ENCODE assay signal across 23 mouse cellular contexts in genomic region chr2:52839868-52840267, GRCm38 (mm10). TPM values are rescaled to one million over a fixed set of nuclear protein-coding genes. Genes with fewer than 3 reads are reported as not detected.
DNase-seq lines count a peak whose midpoint lies in the region; ATAC-seq and TF ChIP-seq lines count a peak whose summit lies in the region.
"Had no signal": no experiment of that assay in that cellular context is flagged by ENCODE, and none has a peak within 500 bp of the region (broad histone marks: within the 10 kb centered on the region; RNA-seq: fewer than 3 reads in every experiment).

No protein-coding gene starts in this region.

- 69% methylated on average over 3 of the region's 3 CpGs for WGBS in forebrain, embryonic 13.5 days
- WGBS in forebrain, embryonic 10.5 days, result 88% methylated on average over 3 of the region's 3 CpGs
- 72% methylated on average over 3 of the region's 3 CpGs for WGBS in hindbrain, embryonic 14.5 days
- WGBS in hindbrain, embryonic 12.5 days, result 89% methylated on average over 3 of the region's 3 CpGs
- 71% methylated on average over 3 of the region's 3 CpGs for WGBS in midbrain, embryonic 15.5 days
- WGBS in midbrain, embryonic 16.5 days, result 72% methylated on average over 3 of the region's 3 CpGs
- 54% methylated on average over 3 of the region's 3 CpGs for WGBS in forebrain, postnatal 0 days

- no peak overlapping the region for H3K9ac ChIP-seq in forebrain, embryonic 13.5 days
- no peak overlapping the region for H3K9ac ChIP-seq in hindbrain, embryonic 14.5 days
- no peak overlapping the region for H3K9ac ChIP-seq in hindbrain, embryonic 12.5 days
- H3K9ac ChIP-seq in midbrain, embryonic 15.5 days, result no peak overlapping the region
- no peak overlapping the region for H3K9ac ChIP-seq in midbrain, embryonic 16.5 days (ENCODE audit: low read depth, low read length)
- H3K9ac ChIP-seq in forebrain, postnatal 0 days, result no peak overlapping the region
- H3K9ac ChIP-seq: embryonic facial prominence, embryonic 13.5 days; heart, embryonic 15.5 days; hindbrain, embryonic 13.5 days had no signal

- H3K9me3 ChIP-seq in forebrain, embryonic 13.5 days (replicated peaks), result no peaks in the 10 kb centered on the region
- no peaks in the 10 kb centered on the region for H3K9me3 ChIP-seq in forebrain, embryonic 10.5 days
- H3K9me3 ChIP-seq in hindbrain, embryonic 14.5 days (ENCODE audit: control insufficient read depth, low read length), result no peaks in the 10 kb centered on the region
- no peaks in the 10 kb centered on the region for H3K9me3 ChIP-seq in hindbrain, embryonic 12.5 days (replicated peaks)
- H3K9me3 ChIP-seq in midbrain, embryonic 15.5 days, result no peaks in the 10 kb centered on the region
- H3K9me3 ChIP-seq in midbrain, embryonic 16.5 days (replicated peaks; ENCODE audit: control insufficient read depth, low read length, poor library complexity, severe bottlenecking), result no peaks in the 10 kb centered on the region
- no peaks in the 10 kb centered on the region for H3K9me3 ChIP-seq in forebrain, postnatal 0 days (ENCODE audit: low read length)
- H3K9me3 ChIP-seq: embryonic facial prominence, embryonic 13.5 days; heart, embryonic 15.5 days; hindbrain, embryonic 13.5 days had no signal

- H3K36me3 ChIP-seq in forebrain, embryonic 13.5 days (ENCODE audit: poor library complexity, severe bottlenecking), result no peaks in the 10 kb centered on the region
- no peaks in the 10 kb centered on the region for H3K36me3 ChIP-seq in forebrain, embryonic 10.5 days (replicated peaks)
- H3K36me3 ChIP-seq in hindbrain, embryonic 14.5 days (replicated peaks; ENCODE audit: control insufficient read depth, insufficient read depth), result no peaks in the 10 kb centered on the region
- no peaks in the 10 kb centered on the region for H3K36me3 ChIP-seq in hindbrain, embryonic 12.5 days
- H3K36me3 ChIP-seq in midbrain, embryonic 15.5 days (replicated peaks), result no peaks in the 10 kb centered on the region
- H3K36me3 ChIP-seq in midbrain, embryonic 16.5 days (ENCODE audit: control insufficient read depth, insufficient read depth, low read length), result no peaks in the 10 kb centered on the region
- H3K36me3 ChIP-seq in forebrain, postnatal 0 days (ENCODE audit: insufficient read depth), result no peaks in the 10 kb centered on the region
- H3K36me3 ChIP-seq: embryonic facial prominence, embryonic 13.5 days; heart, embryonic 15.5 days; hindbrain, embryonic 13.5 days had no signal

- H3K4me3 ChIP-seq in forebrain, embryonic 13.5 days, result no peak overlapping the region
- H3K4me3 ChIP-seq in forebrain, embryonic 10.5 days, result no peak overlapping the region
- H3K4me3 ChIP-seq in hindbrain, embryonic 14.5 days (replicated peaks; ENCODE audit: low read length), result no peak overlapping the region
- no peak overlapping the region for H3K4me3 ChIP-seq in hindbrain, embryonic 12.5 days
- H3K4me3 ChIP-seq in midbrain, embryonic 15.5 days, result no peak overlapping the region
- no peak overlapping the region for H3K4me3 ChIP-seq in midbrain, embryonic 16.5 days (ENCODE audit: low read depth, low read length)
- no peak overlapping the region for H3K4me3 ChIP-seq in forebrain, postnatal 0 days (ENCODE audit: low read depth, low read length)
- H3K4me3 ChIP-seq: embryonic facial prominence, embryonic 13.5 days; heart, adult 2 months; heart, embryonic 15.5 days; hindbrain, embryonic 13.5 days had no signal

- no peak overlapping the region for H3K27ac ChIP-seq in forebrain, embryonic 13.5 days
- H3K27ac ChIP-seq in forebrain, embryonic 10.5 days, result no peak overlapping the region
- no peak overlapping the region for H3K27ac ChIP-seq in hindbrain, embryonic 14.5 days
- H3K27ac ChIP-seq in hindbrain, embryonic 12.5 days, result no peak overlapping the region
- H3K27ac ChIP-seq in midbrain, embryonic 15.5 days, result no peak overlapping the region
- H3K27ac ChIP-seq in midbrain, embryonic 16.5 days (ENCODE audit: low read length), result no peak overlapping the region
- no peak overlapping the region for H3K27ac ChIP-seq in forebrain, postnatal 0 days (ENCODE audit: low read depth, low read length)
- H3K27ac ChIP-seq: embryonic facial prominence, embryonic 13.5 days; heart, adult 2 months; heart, embryonic 15.5 days; hindbrain, embryonic 13.5 days had no signal

- ATAC-seq in forebrain, embryonic 13.5 days, result peak; percentile 48
- ATAC-seq in hindbrain, embryonic 14.5 days (ENCODE audit: low FRiP score), result peak; percentile 31; the same call in 1 of the 2 replicates
- no peak for ATAC-seq in hindbrain, embryonic 12.5 days (ENCODE audit: low FRiP score)
- ATAC-seq in midbrain, embryonic 15.5 days (replicated peaks), result 0 out of 2 replicates have a peak, but pooled peaks have one; percentile 9
- no peak for ATAC-seq in midbrain, embryonic 16.5 days
- ATAC-seq in forebrain, postnatal 0 days, result peak; percentile 61; the same call in 1 of the 2 replicates
- ATAC-seq: activated CD4-positive, CD25-positive, alpha-beta regulatory T cell, adult 4 months; inflammation-experienced regulatory T-cells, adult 6 months; intestine, postnatal 0 days; Patski had no signal

- H3K4me2 ChIP-seq in forebrain, embryonic 13.5 days, result no peak overlapping the region
- no peak overlapping the region for H3K4me2 ChIP-seq in hindbrain, embryonic 14.5 days (replicated peaks)
- no peak overlapping the region for H3K4me2 ChIP-seq in hindbrain, embryonic 12.5 days (replicated peaks)
- no peak overlapping the region for H3K4me2 ChIP-seq in midbrain, embryonic 15.5 days
- H3K4me2 ChIP-seq in midbrain, embryonic 16.5 days (ENCODE audit: low read length), result no peak overlapping the region
- no peak overlapping the region for H3K4me2 ChIP-seq in forebrain, postnatal 0 days (ENCODE audit: low read depth)
- H3K4me2 ChIP-seq: embryonic facial prominence, embryonic 13.5 days; heart, embryonic 11.5 days; heart, embryonic 15.5 days; hindbrain, embryonic 13.5 days had no signal

- TF ChIP-seq CTCF in forebrain, postnatal 0 days (IDR thresholded peaks at IDR 0.05; ENCODE audit: low read depth), result no peak

- peaks cover under 1% of the 10 kb centered on the region; the same call in 1 of the 2 replicates for H3K27me3 ChIP-seq in forebrain, embryonic 13.5 days
- 0 out of 2 replicates have a peak, but pooled peaks cover 7% of the 10 kb centered on the region for H3K27me3 ChIP-seq in forebrain, embryonic 10.5 days (ENCODE audit: poor library complexity, severe bottlenecking)
- H3K27me3 ChIP-seq in hindbrain, embryonic 14.5 days (ENCODE audit: control insufficient read depth, insufficient read depth, low read length), result no peaks in the 10 kb centered on the region
- H3K27me3 ChIP-seq in hindbrain, embryonic 12.5 days, result no peaks in the 10 kb centered on the region
- H3K27me3 ChIP-seq in midbrain, embryonic 15.5 days (replicated peaks), result no peaks in the 10 kb centered on the region
- no peaks in the 10 kb centered on the region for H3K27me3 ChIP-seq in midbrain, embryonic 16.5 days (ENCODE audit: control insufficient read depth, insufficient read depth, low read depth, low read length)
- H3K27me3 ChIP-seq in forebrain, postnatal 0 days (ENCODE audit: insufficient read depth, low read length), result no peaks in the 10 kb centered on the region
- H3K27me3 ChIP-seq: CH12.LX; embryonic facial prominence, embryonic 13.5 days; heart, embryonic 15.5 days; hindbrain, embryonic 13.5 days; Patski had no signal

- DNase-seq in forebrain, embryonic 10.5 days (ENCODE audit: extremely low spot score, low spot score), result no peak
- DNase-seq in hindbrain, embryonic 14.5 days (ENCODE audit: low spot score), result no peak
- peak; percentile 24 for DNase-seq in forebrain, postnatal 0 days
- DNase-seq: adrenal gland, postnatal 14 days; cerebellum, adult 18-20 months; cerebellum, postnatal 36 days; gastrocnemius, postnatal 10 days; heart, adult 2 months; heart, postnatal 14 days; kidney, adult 8-10 months had no signal

- peaks cover 25% of the 10 kb centered on the region for H3K4me1 ChIP-seq in forebrain, embryonic 13.5 days
- 0 out of 2 replicates have a peak, but pooled peaks cover 6% of the 10 kb centered on the region for H3K4me1 ChIP-seq in forebrain, embryonic 10.5 days
- H3K4me1 ChIP-seq in hindbrain, embryonic 14.5 days (replicated peaks; ENCODE audit: control insufficient read depth, insufficient read depth, low read length), result no peaks in the 10 kb centered on the region
- no peaks in the 10 kb centered on the region for H3K4me1 ChIP-seq in hindbrain, embryonic 12.5 days
- H3K4me1 ChIP-seq in midbrain, embryonic 15.5 days, result no peaks in the 10 kb centered on the region
- H3K4me1 ChIP-seq in midbrain, embryonic 16.5 days (ENCODE audit: control insufficient read depth, insufficient read depth, low read length), result 0 out of 2 replicates have a peak, but pooled peaks cover 2% of the 10 kb centered on the region
- no peaks in the 10 kb centered on the region for H3K4me1 ChIP-seq in forebrain, postnatal 0 days (ENCODE audit: insufficient read depth)
- H3K4me1 ChIP-seq: embryonic facial prominence, embryonic 13.5 days; heart, embryonic 15.5 days; hindbrain, embryonic 13.5 days had no signal

RNA-seq across cellular contexts. Expression of gene Fmnl2, which starts 17.8 kb away (rescaled TPM):
- polyA plus RNA-seq in forebrain, embryonic 13.5 days (2015; fragmentation: Nextera tagmentation; extraction: Ambion mirVana), result 15.4 and 17.1 TPM in 2 replicates
- 7.4 TPM in 2 replicates for polyA plus RNA-seq in forebrain, embryonic 10.5 days (2016; fragmentation: Nextera tagmentation; extraction: Ambion mirVana)
- polyA plus RNA-seq in hindbrain, embryonic 14.5 days (2014; fragmentation: Nextera tagmentation; extraction: Ambion mirVana), result 13.4 and 13.7 TPM in 2 replicates
- polyA plus RNA-seq in hindbrain, embryonic 12.5 days (2016; fragmentation: Nextera tagmentation; extraction: Ambion mirVana), result 14.2 and 15.1 TPM in 2 replicates
- polyA plus RNA-seq in midbrain, embryonic 15.5 days (2015; fragmentation: Nextera tagmentation; extraction: Ambion mirVana), result 10.2 and 10.7 TPM in 2 replicates
- 7.6 and 9.4 TPM in 2 replicates for polyA plus RNA-seq in midbrain, embryonic 16.5 days (2015; fragmentation: Nextera tagmentation; extraction: Ambion mirVana)
- 38.4 and 41.8 TPM in 2 replicates for total RNA-seq in forebrain, postnatal 0 days (2014; rRNA removed)
- polyA plus RNA-seq in forebrain, postnatal 0 days (2015; fragmentation: Nextera tagmentation; extraction: Ambion mirVana), result 7.6 and 9.1 TPM in 2 replicates

Comparison
In these comparisons a context has a peak if more than half of its experiments do, and no peak if none do; other contexts are left out.
1. ATAC-seq: peak in forebrain, embryonic 13.5 days (single experiment), hindbrain, embryonic 14.5 days (single experiment), midbrain, embryonic 15.5 days (single experiment) and forebrain, postnatal 0 days (single experiment); none in hindbrain, embryonic 12.5 days (single experiment) and midbrain, embryonic 16.5 days (single experiment).